Mouse (Mus musculus): ENCODE results near the gene Muc1. TPM values are rescaled to one million over a fixed set of nuclear protein-coding genes. Genes with fewer than 3 reads are reported as not detected.

The Muc1 gene
- total RNA-seq (2021) = under 1 TPM; 0.45 to 0.63 TPM
- long read RNA-seq, experiment 1 = 0 reads
- long read RNA-seq, experiment 2 = 0 reads

GRCm38 (mm10) chr3:89228836-89229235 is at the start of gene Muc1:
Muc1 (plus strand) TSS chr3:89229057.
- DNase-seq (ENCODE audit: low spot score in 2 of 2) = no peak

GRCm38 (mm10) chr3:89181749-89182500 is 46.9 kb upstream of the Muc1 start:
- no peak for DNase-seq (ENCODE audit: low spot score in 2 of 2)

GRCm38 (mm10) chr3:89182531-89183057 is 46.3 kb upstream of the Muc1 start:
- DNase-seq (ENCODE audit: low spot score in 2 of 2) = no peak

GRCm38 (mm10) chr3:89183058-89183958 is 45.5 kb upstream of the Muc1 start, which contains the start of gene Fam189b:
Fam189b (plus strand) TSS chr3:89183143.
- DNase-seq (ENCODE audit: low spot score in 2 of 2) = peak; percentile 93 to 95

- DNase-seq (ENCODE audit: low spot score in 2 of 2) = peak in 1 of 2 experiments; percentile 28
Observed at GRCm38 (mm10) chr3:89183959-89184315, 44.9 kb upstream of the Muc1 start.

GRCm38 (mm10) chr3:89187197-89187596 is 41.7 kb upstream of the Muc1 start:
- DNase-seq (ENCODE audit: low spot score in 2 of 2) = no peak

GRCm38 (mm10) chr3:89187690-89188477 is 41.0 kb upstream of the Muc1 start:
- DNase-seq (ENCODE audit: low spot score in 2 of 2) = no peak

GRCm38 (mm10) chr3:89188478-89188875 is 40.4 kb upstream of the Muc1 start:
- peak in 1 of 2 experiments; percentile 36 for DNase-seq (ENCODE audit: low spot score in 2 of 2)

GRCm38 (mm10) chr3:89190436-89190835 is 38.4 kb upstream of the Muc1 start:
- DNase-seq (ENCODE audit: low spot score in 2 of 2) = no peak

- DNase-seq (ENCODE audit: low spot score in 2 of 2) = no peak
Observed at GRCm38 (mm10) chr3:89193351-89193750, 35.5 kb upstream of the Muc1 start.

GRCm38 (mm10) chr3:89193853-89194252 is 35.0 kb upstream of the Muc1 start:
- DNase-seq (ENCODE audit: low spot score in 2 of 2) = no peak

- peak; percentile 78 to 82 for DNase-seq (ENCODE audit: low spot score in 2 of 2)
Observed at GRCm38 (mm10) chr3:89195979-89196877, 32.6 kb upstream of the Muc1 start.

- DNase-seq (ENCODE audit: low spot score in 2 of 2) = no peak
Observed at GRCm38 (mm10) chr3:89199839-89200238, 29.0 kb upstream of the Muc1 start.

- peak; percentile 87 to 88 for DNase-seq (ENCODE audit: low spot score in 2 of 2)
Observed at GRCm38 (mm10) chr3:89202253-89203141, 26.4 kb upstream of the Muc1 start, which contains the start of gene Gba. Gba (plus strand) TSS chr3:89202928.

GRCm38 (mm10) chr3:89203142-89203514 is 25.7 kb upstream of the Muc1 start:
- DNase-seq (ENCODE audit: low spot score in 2 of 2) = no peak

GRCm38 (mm10) chr3:89206079-89206478 is 22.8 kb upstream of the Muc1 start:
- no peak for DNase-seq (ENCODE audit: low spot score in 2 of 2)

GRCm38 (mm10) chr3:89206695-89207094 is 22.2 kb upstream of the Muc1 start:
- DNase-seq (ENCODE audit: low spot score in 2 of 2) = no peak

- no peak for DNase-seq (ENCODE audit: low spot score in 2 of 2)
Observed at GRCm38 (mm10) chr3:89208075-89208657, 20.7 kb upstream of the Muc1 start.
